Mouse (Mus musculus): ENCODE data around the gene Folr2.

Folr2 gene

DNA sequence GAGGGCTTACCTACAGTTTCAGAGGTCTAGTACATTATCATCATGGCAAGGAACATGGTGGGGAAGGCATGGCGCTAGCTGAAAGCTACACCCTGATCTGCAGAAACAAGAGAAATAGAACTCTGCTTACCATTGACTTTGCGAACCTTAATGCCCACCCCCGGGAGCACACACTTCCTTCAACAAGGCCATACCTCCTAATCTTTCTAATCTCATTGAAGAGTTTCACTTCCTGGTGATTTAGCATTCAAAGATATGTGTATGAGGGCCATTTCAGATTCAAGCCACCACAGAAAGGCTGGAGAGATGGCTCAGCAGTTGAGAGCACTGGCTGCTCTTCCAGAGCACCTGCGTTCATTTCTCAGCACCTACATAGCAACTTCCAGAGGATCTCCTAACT is at the start of gene Folr2:
TSS of gene Folr2 (minus strand) at position 101 of the 400 bp plus-strand sequence.
- no peak for DNase-seq (ENCODE audit: low spot score)

DNA sequence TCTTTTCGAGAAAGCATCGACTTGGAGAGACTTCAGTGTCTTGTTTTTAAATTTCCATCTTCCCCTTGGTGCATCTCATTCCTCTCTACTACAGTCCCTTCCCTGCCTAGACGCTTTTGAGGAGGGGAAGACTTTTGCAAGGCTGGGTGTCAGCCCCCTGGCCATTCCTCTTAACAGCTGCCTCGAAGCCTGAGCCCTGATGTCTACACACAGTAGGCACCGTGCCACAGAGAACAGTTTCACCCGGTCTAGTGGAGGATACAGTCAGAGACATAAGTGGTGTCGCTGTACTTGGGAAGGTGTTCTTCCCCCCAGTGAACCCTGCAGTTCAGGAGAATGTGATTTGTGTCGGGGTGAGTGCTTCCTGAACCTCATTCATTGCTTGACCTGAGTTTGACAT is 49.7 kb upstream of the Folr2 start:
- DNase-seq (ENCODE audit: low spot score): no peak

DNA sequence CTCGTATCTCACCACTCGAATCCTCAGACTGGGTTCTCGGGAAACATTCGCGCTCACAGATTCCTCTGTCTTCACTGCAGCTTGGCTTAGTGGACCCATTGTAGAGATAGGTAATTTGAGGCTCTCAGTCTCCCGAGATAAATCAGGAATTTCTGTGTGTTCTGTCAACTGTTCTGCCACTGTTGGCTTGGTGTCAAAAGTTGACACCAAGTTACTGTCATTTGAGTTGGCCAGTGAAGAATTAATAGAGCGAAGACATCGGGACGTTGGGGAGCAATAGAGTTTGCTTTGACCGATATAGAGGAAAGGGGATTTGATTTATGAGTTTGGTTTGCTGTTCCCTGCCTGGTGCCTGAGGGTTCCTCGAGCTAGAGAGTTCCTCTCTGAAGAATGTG is 49.3 kb upstream of the Folr2 start, which contains the start of gene Tomt:
TSS of gene Tomt (minus strand) at position 73 of the 395 bp plus-strand sequence.
- no peak for DNase-seq (ENCODE audit: low spot score)

DNA sequence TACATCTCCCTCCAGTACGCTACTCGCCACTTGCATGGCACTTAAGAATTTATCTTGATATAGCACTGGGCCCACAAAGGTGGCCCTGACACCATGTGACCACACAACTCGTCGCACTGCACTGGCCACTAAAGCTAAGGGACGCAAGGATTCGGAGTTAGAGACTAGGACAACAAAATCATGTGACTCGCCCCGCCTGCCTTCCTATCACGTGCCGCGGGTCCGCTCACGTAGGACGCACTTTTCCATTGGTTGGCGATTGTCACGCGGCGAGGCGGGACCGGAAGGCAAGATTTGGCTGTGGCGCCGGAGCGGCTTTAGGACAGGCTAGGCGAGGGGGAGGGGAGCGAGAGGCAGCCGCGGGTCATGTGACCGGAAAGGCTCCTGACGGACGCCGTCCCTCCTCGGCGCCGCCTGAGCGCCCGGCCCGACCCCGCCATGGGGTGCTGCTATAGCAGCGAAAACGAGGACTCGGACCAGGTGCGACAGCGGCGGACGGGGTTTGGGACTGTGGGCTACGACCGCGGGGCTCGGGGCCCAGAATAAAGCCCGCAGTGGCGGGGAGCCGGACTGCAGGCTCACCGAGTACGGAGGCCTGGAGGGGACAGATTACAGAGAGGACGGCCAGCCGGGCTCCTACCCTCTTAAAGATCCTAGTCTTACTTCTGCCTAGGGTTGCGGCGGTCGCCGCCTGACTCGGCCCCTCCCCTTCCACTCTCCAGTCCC is 48.7 kb upstream of the Folr2 start, which contains the start of gene Lamtor1:
TSS of gene Lamtor1 (plus strand) at position 344 of the 726 bp plus-strand sequence.
- DNase-seq (ENCODE audit: low spot score): peak; percentile 98

DNA sequence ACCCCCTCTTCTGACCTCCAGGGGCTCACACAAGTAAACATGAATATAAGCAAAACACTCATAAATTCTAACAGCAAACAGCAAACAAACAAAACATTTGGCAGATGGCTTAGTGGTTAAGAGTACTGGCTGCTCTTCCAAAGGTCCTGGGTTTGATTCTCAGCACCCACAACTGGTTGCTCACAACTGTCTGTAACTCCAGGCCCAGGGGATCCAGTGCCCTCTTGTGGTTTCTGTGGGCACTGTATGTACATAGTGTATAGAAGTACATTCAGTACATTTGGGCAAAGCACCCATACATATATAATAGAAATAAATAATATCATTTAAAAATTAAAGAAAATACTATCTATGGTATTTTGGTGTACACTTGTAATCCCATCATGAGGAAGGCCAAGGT is 45.9 kb upstream of the Folr2 start:
- DNase-seq (ENCODE audit: low spot score): no peak

DNA sequence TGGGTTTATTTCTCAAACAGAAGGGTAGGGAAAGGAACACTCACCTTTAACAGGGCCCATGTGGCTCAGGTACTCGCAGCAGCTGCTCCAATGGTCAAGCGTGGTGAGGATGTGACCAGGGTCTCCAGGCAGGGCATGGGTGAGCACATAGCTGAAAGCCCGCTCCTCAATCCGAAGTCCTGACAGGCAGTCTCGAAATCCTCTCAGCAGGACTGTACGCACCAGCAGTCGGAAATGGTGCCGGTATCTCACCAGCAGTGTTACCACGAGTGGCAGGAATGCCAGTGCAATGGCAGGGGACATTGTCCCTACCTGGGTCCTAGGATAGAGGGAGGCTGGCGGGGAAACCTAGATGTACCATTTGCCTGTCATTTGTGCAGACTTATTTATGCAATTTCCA is 45.0 kb upstream of the Folr2 start:
- DNase-seq (ENCODE audit: low spot score): no peak

DNA sequence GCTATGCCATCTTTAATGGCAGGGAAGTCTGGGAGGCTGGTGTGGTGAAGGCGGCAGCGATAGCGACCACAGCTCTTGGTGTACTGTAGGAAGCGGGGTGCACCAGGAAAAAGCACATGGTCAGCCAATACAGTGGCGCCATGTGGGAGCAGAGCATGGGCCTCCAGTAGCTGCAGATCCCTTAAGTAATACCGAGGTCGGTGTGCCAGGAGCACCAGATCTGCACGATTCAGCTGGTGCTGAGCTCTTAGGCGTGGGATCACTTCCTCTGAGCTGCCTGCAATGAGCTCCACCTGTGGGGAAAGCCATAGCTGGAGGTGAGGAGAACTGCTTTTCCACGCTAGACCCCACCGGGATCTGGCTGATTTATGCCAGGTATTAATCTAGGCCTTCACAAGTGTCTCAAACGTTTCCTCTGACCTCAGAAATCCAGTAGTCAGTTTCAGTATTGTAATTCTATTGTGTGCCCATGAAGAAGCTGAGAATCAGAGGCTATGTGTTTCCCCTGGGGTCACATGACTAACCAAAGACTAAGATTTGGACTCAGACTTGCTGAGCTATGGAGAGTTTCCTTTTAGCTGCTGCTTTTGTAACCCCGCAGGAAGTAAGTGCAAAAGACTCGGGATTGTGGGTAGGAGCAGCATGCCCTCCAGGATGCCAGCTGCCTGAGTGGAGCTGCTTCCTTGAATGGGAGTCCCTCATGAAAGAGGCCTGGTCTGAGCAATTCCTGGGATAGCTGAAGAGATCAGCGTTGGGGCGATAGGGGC is 43.5 kb upstream of the Folr2 start:
- DNase-seq (ENCODE audit: low spot score): no peak

DNA sequence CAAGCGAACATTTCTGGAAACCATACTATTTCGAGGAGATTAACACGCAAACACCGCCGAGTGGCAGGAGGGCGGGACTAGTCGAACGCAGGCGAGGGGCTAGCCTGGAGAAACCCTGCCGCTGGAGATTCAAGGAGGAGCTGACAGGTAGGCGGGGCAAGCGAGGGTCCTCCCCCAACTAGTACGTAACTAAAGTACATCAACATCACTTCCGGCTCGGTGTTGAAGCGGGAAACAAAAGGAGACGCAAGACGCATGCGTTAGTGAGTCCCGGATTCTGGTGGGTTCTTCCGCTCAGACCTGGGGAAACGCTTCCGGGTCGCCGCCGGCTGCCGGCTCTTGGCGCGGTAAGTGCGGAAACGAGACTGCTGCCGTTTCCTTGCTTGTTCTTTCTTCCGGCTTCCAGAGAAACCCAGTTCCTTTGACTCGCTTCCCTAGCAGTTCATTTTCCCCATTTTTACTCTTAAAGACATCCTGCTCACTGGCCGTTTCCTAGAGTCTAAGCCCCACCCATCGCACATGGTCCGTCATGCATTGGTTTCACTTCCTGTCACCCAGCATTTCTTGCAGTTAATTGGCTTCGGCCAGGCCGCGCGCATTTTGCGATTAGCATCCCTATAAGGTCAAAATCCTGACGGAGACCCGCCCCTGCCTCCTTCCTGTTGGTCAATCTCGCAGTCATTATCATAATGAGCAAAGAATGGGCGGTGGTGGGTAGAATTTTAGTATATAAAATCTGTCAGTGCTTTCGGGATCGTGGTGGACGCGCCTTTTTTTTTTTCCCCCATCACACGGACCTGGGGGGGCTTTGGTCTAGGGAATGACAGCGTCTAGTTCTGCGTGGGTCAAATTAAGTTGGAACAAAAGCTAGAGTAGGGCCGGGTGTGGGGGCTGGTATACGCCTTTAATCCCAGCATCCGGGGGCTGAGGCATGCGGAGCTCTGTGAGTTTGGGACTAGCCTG is 39.4 kb upstream of the Folr2 start:
- DNase-seq (ENCODE audit: low spot score): peak; percentile 83

DNA sequence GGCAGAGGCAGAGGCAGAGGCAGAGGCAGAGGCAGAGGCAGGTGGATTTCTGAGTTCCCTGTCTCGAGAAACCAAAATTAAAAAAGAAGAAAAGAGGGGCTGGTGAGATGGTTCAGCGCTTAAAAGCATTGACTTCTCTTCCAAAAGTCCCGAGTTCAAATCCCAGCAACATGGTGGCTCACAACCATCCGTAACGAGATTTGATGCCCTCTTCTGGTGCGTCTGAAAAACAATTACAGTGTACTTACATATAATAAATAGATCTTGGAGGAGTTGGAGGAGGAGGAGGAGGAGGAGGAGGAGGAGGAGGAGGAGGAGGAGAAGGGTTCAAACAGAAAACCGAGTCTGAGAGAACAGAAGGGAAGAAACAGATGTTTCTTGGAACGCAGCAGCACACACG is 38.7 kb upstream of the Folr2 start:
- DNase-seq (ENCODE audit: low spot score): no peak

DNA sequence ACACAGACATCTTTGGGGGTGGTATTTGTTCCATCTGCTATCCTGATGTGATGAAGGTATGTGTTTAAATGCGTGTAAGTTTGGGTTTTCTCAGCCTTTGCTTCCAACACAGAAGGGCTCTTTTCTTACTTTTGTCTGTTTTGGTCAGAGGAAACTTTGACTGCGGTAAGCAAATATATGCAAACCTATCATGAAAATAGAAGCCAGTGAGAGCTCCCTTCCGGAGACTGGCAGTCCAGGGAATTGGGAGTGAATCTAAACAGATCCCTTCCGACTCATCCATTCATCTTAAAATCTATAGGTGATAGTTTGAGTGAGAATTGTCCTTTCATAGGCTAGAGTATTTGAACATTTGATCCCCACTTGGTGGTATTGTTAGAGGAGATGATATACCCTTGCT is 31.5 kb upstream of the Folr2 start:
- DNase-seq (ENCODE audit: low spot score): no peak

DNA sequence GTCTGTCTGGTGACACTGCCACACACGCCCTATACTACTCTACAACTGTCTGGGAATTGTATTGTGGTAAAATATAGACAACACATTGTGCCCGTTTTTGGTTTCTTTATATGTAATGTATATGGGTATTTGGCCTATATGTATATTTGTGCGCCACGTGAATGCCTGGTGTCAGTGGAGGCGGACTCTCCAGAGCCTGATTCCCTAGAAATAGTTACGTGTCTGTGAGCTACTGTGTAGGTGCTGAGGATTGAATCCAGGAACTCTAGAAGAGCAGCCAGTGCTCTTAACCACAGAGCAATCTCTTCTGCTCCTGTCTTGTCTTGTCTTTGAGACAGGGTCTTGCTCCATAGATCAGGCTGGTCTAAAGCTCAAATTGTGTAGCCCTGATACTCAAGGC is 29.3 kb upstream of the Folr2 start:
- no peak for DNase-seq (ENCODE audit: low spot score)

DNA sequence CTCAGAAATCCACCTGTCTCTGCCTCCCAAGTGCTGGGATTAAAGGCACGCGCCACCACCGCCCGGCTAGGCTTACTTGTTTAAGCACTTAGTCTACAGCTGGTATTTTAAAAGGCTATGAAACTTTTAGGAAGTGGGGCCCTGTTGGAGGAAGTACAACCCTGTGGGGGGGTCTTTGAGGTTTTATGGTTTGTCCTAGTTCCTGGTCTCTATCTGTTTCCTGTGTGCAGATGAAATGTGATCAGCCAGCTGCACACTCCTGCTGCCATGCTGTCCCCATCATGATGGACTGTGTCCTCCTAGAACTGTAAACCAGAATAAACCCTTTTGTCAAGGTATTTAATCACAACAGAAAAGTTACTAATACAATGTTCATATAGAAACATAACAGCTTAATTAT is 27.2 kb upstream of the Folr2 start:
- no peak for DNase-seq (ENCODE audit: low spot score)

DNA sequence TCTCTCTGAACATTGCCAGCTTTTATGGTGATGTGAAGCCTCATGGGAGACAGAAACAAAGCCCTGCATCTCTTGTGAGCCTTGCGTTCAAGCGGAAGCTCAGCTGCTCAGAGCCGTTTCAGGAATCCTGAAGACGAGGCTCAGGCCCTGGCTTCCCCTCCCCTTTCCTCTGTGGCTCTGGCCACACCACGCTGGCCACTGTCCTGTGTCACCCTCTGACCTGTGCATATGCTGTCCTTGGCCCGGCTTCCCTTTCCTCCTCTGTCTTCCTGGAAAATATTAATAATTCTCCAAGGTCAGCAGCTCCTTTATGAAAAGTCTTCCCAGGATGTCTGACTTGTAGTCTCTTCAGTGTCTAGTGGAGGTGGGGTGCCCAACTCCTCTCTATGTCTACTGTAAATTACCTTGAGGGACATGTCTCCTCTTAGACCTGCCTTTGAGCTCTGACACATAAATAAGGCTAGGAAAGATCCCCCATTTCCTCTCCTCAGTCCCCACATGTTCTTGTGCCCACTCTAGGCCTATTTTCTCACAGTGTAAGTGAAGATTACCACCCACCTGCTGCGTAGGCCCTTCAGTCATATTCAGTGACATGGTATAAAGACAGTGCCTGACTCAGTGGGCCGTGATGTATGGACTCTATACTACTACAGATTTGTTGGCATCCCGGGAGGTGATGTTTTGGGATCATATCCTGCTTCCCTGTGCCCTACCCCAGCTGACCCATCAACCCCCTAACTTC is 25.6 kb upstream of the Folr2 start:
- no peak for DNase-seq (ENCODE audit: low spot score)

DNA sequence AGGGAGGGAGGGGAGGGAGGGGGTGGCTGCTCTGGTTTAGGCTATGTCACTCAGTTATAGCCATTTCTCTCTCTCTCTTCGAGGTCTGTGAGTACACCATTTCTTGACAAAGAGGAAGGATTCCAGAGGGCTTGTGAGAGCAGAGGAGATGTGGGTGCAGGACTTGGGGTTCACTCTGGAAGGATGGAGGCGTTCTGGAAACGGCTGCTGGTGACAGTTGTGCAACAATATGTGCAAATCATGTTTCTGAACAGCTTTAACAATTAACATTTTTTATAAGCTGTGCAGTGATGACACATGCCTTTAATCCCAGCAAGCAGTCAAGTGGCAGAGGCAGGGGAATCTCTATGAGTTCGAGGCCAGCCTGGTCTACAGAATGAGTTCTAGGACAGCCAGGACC is 23.9 kb upstream of the Folr2 start:
- no peak for DNase-seq (ENCODE audit: low spot score)

DNA sequence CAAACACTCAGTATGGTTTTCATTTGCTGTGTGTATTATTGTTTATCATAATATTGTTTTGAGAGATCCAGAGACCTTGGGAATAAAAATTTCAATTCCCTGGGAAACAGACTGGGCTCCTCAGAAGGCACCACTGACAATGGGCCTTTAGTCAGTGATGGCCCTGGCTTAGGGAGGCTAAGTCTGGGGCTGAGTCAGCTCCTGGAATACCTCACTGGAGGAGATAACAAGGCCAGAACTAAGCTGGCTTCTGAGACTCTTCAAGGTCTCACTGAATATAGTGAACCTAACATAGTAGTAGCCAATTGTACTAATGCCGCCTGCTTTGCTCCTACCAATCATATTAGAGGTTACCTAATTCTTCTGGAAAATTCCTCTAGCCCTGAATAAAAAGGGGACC is 19.0 kb upstream of the Folr2 start:
- DNase-seq (ENCODE audit: low spot score): no peak

DNA sequence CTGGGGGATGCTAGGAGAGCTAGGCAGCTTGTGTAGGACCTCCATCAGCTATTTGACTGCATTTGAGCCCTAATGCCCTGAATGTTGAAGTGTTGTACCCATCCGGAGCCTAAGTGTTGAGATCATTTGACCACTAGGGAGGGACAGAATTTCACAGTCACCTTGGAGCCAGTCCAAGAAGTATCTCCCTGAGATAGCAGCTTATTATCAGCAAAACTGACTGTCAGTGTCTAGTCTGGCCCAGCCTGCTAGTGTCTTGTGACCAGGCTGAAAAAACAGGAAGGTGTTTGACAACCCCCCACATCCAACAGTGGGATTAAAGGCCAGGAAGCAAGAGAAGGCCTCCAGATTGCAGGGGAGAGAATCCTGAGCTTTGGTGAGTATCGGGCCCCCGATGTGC is 14.3 kb upstream of the Folr2 start:
- DNase-seq (ENCODE audit: low spot score): no peak

DNA sequence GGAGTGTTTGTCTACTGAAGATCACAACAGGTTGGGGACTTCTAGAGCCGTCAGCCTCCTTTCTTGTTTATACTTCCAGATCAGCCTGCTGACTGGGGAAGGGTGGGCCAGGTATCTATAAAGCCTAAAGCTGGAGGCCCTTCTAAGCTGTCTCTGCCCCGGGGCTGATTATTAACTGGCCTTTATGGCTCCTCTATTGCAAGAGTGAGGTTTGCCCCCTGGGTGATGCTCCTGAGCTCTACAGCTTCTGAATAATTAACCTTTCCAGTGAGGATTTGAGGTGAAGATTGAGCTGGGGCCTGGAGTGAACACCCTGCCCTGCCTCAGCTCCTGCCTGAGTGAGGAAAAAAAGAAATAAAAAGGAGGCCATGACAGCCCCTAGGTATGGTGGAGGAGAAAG is 13.6 kb upstream of the Folr2 start, which contains the start of gene Folr1:
TSS of gene Folr1 (minus strand) at position 160 of the 400 bp plus-strand sequence.
- DNase-seq (ENCODE audit: low spot score): no peak

DNA sequence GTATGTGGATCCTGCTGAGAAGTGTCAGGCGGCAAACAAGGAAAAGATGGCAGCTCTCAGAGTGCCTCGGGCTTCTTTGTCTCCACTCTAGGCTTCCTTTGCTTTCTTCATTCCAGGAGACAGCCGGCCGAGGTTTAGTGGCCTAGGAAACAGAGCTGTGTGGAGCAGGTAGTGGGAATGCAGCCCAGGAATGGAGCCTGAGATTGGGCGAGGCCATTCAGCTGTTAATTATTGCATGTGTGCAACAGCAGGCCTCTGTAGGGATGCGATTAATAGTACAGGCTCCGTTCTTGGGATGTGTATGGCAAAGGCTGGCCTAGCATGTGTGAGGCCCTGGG is 12.1 kb upstream of the Folr2 start:
- DNase-seq (ENCODE audit: low spot score): no peak

DNA sequence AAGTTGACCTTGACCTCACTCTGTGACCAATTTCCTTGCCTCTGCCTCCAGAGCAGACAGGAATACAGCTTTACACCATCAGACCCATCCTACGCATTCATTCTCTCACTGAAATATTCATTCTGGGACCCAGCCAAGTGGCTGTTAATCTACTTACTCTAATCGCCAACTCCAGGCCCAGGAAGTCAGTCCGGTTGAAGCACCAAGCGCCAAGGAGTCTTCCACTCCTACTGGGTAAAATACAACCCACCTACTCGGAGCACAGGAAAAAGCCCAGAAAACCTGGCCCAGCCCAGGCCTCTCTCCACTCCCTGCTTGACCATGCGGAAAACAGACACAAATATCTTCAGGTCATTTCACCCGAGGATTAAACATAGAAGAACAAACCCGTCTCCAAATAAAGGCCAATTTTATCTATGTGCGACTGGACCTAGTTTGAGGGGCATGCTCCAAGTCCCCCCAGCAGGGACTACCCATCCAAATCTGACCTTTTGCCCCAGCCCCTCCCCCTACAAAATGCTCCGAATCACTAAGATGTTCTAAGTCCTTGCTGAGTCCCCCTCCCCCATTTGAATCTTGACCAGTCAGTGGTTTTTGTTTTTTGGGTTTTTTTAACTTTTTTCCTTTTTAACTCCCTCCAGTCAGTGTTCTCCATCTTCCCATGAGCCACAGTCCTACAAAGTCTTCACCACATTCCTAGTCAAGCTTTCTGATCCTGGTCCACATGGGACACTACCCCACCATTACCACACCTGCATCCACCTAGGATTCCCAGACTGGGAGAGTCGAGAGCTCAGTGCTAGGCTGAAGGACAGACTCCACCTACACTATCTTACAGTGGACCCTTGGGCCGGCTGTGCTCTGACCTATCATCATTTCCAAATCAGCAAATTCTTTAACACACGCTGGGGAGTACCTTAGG is 11.5 kb upstream of the Folr2 start:
- no peak for DNase-seq (ENCODE audit: low spot score)

DNA sequence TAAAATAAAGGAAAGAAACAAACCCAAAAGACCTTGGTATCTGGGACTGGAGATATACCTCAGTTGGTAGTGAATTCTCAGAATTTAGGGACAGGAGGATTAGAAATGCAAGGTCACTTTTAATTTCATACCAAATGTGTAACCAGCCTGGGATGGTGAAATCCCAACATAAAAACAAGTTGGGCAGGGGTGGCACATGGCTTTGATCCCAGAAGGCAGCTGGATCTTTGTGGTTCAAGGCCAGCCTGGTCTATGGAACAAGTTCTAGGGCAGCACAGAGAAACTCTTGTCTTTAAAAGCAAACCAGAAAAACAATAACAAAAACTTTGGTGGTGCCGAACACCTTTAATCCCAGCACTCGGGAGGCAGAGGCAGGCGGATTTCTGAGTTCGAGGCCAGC is 10.5 kb upstream of the Folr2 start:
- no peak for DNase-seq (ENCODE audit: low spot score)

Measured in ovary, postnatal 10 days (tissue).